Mouse (Mus musculus) left cerebral cortex, adult 9 months (tissue): ENCODE data around the gene Snupn.
"Not testable (repeated sequence)": the region's sequence is repeated elsewhere in the genome, so short reads cannot be mapped to it uniquely, and the experiment has no call there.

Source experiments
- DNase-seq, 2 experiments: peaks; one replicate each; pipeline ENCODE4 v3.0.0; 2022; ENCODE audit warnings: low spot score in 2 of 2

Gene Snupn

GRCm38 (mm10) chr9:56950414-56951400, at the start of gene Snupn:
TSS of gene Snupn (plus strand) at chr9:56950878.
- peak; percentile 87 to 96 for DNase-seq

- no peak for DNase-seq
Measured at GRCm38 (mm10) chr9:56901187-56901586, 49.5 kb upstream of the Snupn start.

GRCm38 (mm10) chr9:56903662-56904061, 47.0 kb upstream of the Snupn start:
- no peak for DNase-seq

- DNase-seq: no peak
Measured at GRCm38 (mm10) chr9:56907549-56907948, 43.1 kb upstream of the Snupn start.

- not testable (repeated sequence) for DNase-seq
Measured at GRCm38 (mm10) chr9:56909991-56910390, 40.7 kb upstream of the Snupn start.

GRCm38 (mm10) chr9:56911017-56911416, 39.7 kb upstream of the Snupn start:
- no peak for DNase-seq

GRCm38 (mm10) chr9:56913991-56914390, 36.7 kb upstream of the Snupn start:
- no peak for DNase-seq

GRCm38 (mm10) chr9:56915116-56915515, 35.6 kb upstream of the Snupn start:
- DNase-seq: no peak

GRCm38 (mm10) chr9:56915695-56916410, 34.8 kb upstream of the Snupn start:
- DNase-seq: no peak

- no peak for DNase-seq
Measured at GRCm38 (mm10) chr9:56917131-56917530, 33.5 kb upstream of the Snupn start.

GRCm38 (mm10) chr9:56918466-56918865, 32.2 kb upstream of the Snupn start:
- DNase-seq: no peak

- DNase-seq: no peak
Measured at GRCm38 (mm10) chr9:56922746-56923145, 27.9 kb upstream of the Snupn start.

- DNase-seq: no peak
Measured at GRCm38 (mm10) chr9:56923841-56924650, 26.6 kb upstream of the Snupn start.

GRCm38 (mm10) chr9:56924651-56925027, 26.0 kb upstream of the Snupn start:
- DNase-seq: peak in 1 of 2 experiments; percentile 49

GRCm38 (mm10) chr9:56925291-56926024, 25.2 kb upstream of the Snupn start:
- DNase-seq: no peak

- no peak for DNase-seq
Measured at GRCm38 (mm10) chr9:56926025-56926360, 24.7 kb upstream of the Snupn start.

- DNase-seq: no peak
Measured at GRCm38 (mm10) chr9:56926387-56926786, 24.3 kb upstream of the Snupn start.

GRCm38 (mm10) chr9:56927191-56928012, 23.3 kb upstream of the Snupn start:
- no peak for DNase-seq

GRCm38 (mm10) chr9:56928041-56928811, 22.5 kb upstream of the Snupn start, which contains the start of gene Snx33:
TSS of gene Snx33 (minus strand) at chr9:56928371.
- DNase-seq: peak; percentile 45 to 89

- no peak for DNase-seq
Measured at GRCm38 (mm10) chr9:56929496-56929895, 21.2 kb upstream of the Snupn start.
